Mouse (Mus musculus): ENCODE measurements around the gene Cdhr1. TPM values are rescaled to one million over a fixed set of nuclear protein-coding genes. Genes with fewer than 3 reads are reported as not detected.

Cdhr1 gene
- polyA plus RNA-seq, 1 experiment = 1.6 TPM

DNA sequence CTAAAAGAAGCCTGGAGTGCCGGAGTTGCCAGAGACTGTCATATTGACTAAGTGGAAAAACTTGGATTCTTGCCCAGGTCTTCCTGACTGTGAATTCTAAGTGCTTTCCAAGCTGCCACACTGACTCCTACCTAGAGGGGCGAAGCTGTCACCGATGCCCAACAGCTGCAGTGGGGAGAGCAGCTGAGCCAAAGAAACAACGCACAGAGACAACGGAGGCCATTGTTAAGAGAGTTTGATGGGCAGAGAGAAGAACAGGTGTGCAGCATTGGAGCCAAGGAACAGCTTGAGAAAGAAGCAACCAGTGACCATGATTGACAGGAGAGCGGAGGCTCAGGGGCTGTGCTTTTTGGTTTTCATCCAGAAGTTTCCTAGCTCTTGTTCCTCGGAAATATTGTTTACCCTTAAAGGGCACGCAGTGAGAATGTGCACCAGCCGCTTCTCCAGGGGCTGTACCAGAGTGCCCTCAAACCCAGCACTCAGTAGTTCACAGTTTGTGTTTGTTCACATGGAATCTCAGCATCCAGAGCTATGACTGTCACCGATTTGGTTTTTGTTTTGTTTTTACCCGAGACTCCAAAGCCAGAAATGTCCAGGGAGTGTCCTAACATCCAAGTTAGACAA lies 65.6 kb downstream of the Cdhr1 start:
- Histone ChIP-seq H3K4me1 (ENCODE audit: control insufficient read depth, insufficient read depth, low read length) (no peaks in the 10 kb centered on the region), H3K4me3 (ENCODE audit: insufficient read depth, low read length) (no peak overlapping the region), H3K27ac (ENCODE audit: insufficient read depth, low read length) (no peak overlapping the region)
- TF ChIP-seq CTCF (IDR thresholded peaks at IDR 0.05; ENCODE audit: extremely low read depth, insufficient read depth, low read length) (no peak), POLR2A (IDR thresholded peaks at IDR 0.05; ENCODE audit: extremely low read depth, insufficient read depth, low read length) (no peak)

DNA sequence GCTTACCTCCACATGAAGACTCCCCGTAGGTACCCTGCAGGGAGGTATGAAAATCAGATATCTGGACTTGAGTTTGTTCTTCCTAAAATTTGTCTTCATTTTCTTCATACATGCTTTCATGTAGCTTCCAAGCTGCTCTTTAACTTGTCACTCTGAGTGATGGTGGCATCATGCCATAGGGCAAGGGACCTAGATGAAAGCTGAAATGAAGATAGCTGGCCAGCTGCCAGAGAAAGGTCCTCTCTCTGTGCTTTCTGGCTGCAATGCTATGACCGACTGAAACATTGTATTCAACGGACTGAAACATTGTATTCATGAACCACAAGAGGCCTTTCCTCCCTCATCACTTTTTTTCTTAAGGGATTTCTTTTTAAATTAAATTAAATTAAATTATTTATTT lies 69.6 kb downstream of the Cdhr1 start:
- no peak overlapping the region for H3K27ac ChIP-seq (ENCODE audit: insufficient read depth, low read length)
- H3K4me3 ChIP-seq (ENCODE audit: insufficient read depth, low read length) = no peak overlapping the region
- TF ChIP-seq CTCF (IDR thresholded peaks at IDR 0.05; ENCODE audit: extremely low read depth, insufficient read depth, low read length) (no peak), POLR2A (IDR thresholded peaks at IDR 0.05; ENCODE audit: extremely low read depth, insufficient read depth, low read length) (no peak)
- no peaks in the 10 kb centered on the region for H3K4me1 ChIP-seq (ENCODE audit: control insufficient read depth, insufficient read depth, low read length)

DNA sequence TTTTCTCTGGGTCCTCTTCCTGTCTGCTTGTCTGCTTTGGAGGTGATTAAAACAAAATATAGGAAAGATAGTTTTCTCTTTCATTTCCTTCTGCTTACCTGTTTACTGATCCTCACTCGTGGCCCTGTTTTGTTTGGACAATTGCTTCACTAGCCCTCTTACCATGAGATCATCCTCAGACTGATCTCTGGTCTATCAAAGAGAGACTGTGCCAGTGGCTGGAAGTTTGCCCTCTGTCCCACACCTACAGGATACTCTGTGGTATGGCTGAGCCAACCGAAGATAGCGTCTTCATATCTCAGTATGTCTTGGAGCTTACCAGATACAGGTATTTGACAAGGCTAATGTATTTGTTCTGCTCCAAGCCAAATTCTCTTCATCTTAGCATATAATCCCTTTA lies 70.2 kb downstream of the Cdhr1 start:
- Histone ChIP-seq H3K4me3 (ENCODE audit: insufficient read depth, low read length) (no peak overlapping the region), H3K4me1 (ENCODE audit: control insufficient read depth, insufficient read depth, low read length) (no peaks in the 10 kb centered on the region), H3K27ac (ENCODE audit: insufficient read depth, low read length) (no peak overlapping the region)
- no peak for TF ChIP-seq POLR2A (IDR thresholded peaks at IDR 0.05; ENCODE audit: extremely low read depth, insufficient read depth, low read length)

Other genes starting within 250 kb of the Cdhr1 start
- gene Ccser2, start 129.6 kb downstream of the Cdhr1 start, polyA plus RNA-seq (2012; rRNA removed) = 50.5 and 52.3 TPM in 2 replicates
- gene Rgr, start 49.4 kb downstream of the Cdhr1 start, polyA plus RNA-seq (2012; rRNA removed) = 0.02 TPM in 1 of 2 replicates, not detected in the other
- not detected in 2 replicates for gene Lrit1, start 43.5 kb downstream of the Cdhr1 start, polyA plus RNA-seq (2012; rRNA removed)
- not detected in 2 replicates for gene Lrit2, start 30.4 kb downstream of the Cdhr1 start, polyA plus RNA-seq (2012; rRNA removed)
- gene 2610528A11Rik, start 15.7 kb upstream of the Cdhr1 start, polyA plus RNA-seq (2012; rRNA removed) = 0.91 and 1.0 TPM in 2 replicates
- 305 and 312 TPM in 2 replicates for gene Ghitm, start 36.9 kb upstream of the Cdhr1 start, polyA plus RNA-seq (2012; rRNA removed)